Mouse (Mus musculus) embryo, embryonic 11 days (tissue): ENCODE data around the gene Camta1.

ENCODE experiments used
- DNase-seq: peaks from one replicate; pipeline ENCODE4 v3.0.0-alpha.2; 2015

Camta1 gene

GRCm38 (mm10) chr4:151860441-151861331 is 990 bp downstream of the Camta1 start:
- peak; percentile 66 for DNase-seq

GRCm38 (mm10) chr4:151859275-151859674 is 2.4 kb downstream of the Camta1 start:
- no peak for DNase-seq

GRCm38 (mm10) chr4:151853949-151854348 is 7.7 kb downstream of the Camta1 start:
- peak; percentile 9 for DNase-seq

- DNase-seq: peak; percentile 68
Observed at GRCm38 (mm10) chr4:151851179-151851578, 10.5 kb downstream of the Camta1 start.

- DNase-seq: no peak
Observed at GRCm38 (mm10) chr4:151842591-151842990, 19.1 kb downstream of the Camta1 start.

GRCm38 (mm10) chr4:151838518-151838917 is 23.2 kb downstream of the Camta1 start:
- DNase-seq: no peak

- DNase-seq: no peak
Observed at GRCm38 (mm10) chr4:151835860-151836259, 25.8 kb downstream of the Camta1 start.

- DNase-seq: no peak
Observed at GRCm38 (mm10) chr4:151834536-151834935, 27.1 kb downstream of the Camta1 start.

- DNase-seq: no peak
Observed at GRCm38 (mm10) chr4:151833940-151834449, 27.7 kb downstream of the Camta1 start.

GRCm38 (mm10) chr4:151827840-151828239 is 33.8 kb downstream of the Camta1 start:
- no peak for DNase-seq

- no peak for DNase-seq
Observed at GRCm38 (mm10) chr4:151827356-151827755, 34.3 kb downstream of the Camta1 start.

- DNase-seq: no peak
Observed at GRCm38 (mm10) chr4:151823963-151824362, 37.7 kb downstream of the Camta1 start.

- DNase-seq: no peak
Observed at GRCm38 (mm10) chr4:151822986-151823385, 38.7 kb downstream of the Camta1 start.

- DNase-seq: no peak
Observed at GRCm38 (mm10) chr4:151817981-151818766, 43.5 kb downstream of the Camta1 start.

- DNase-seq: no peak
Observed at GRCm38 (mm10) chr4:151813711-151814110, 48.0 kb downstream of the Camta1 start.

GRCm38 (mm10) chr4:151805685-151806084 is 56.0 kb downstream of the Camta1 start:
- DNase-seq: no peak

- DNase-seq: no peak
Observed at GRCm38 (mm10) chr4:151805046-151805445, 56.6 kb downstream of the Camta1 start.

- DNase-seq: no peak
Observed at GRCm38 (mm10) chr4:151804208-151804607, 57.5 kb downstream of the Camta1 start.

GRCm38 (mm10) chr4:151798630-151799029 is 63.0 kb downstream of the Camta1 start:
- no peak for DNase-seq

- DNase-seq: no peak
Observed at GRCm38 (mm10) chr4:151793694-151794093, 68.0 kb downstream of the Camta1 start.

- no peak for DNase-seq
Observed at GRCm38 (mm10) chr4:151786946-151787705, 74.5 kb downstream of the Camta1 start.

GRCm38 (mm10) chr4:151780511-151780910 is 81.2 kb downstream of the Camta1 start:
- no peak for DNase-seq

GRCm38 (mm10) chr4:151779962-151780459 is 81.7 kb downstream of the Camta1 start:
- no peak for DNase-seq
